ENCODE assay signal across 15 mouse cellular contexts in the genomic region with DNA sequence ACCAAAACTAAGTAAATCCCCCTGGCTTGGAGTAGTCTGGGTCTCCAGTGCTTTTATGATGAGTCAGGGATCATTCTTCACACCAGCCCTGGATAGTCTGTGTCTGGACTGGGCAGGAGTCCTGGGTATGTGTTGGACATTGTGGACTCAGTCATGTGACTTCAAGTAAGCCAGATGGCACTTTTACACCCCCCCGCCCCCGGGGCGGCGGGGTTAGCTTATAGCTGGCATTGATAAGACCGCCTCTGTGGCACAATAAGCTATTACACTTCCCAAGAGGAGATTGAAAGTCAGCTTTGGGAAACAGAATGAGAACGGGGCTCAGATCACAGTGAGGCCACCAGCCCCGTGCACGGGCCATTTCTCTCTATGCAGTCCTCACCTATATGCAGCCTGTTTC. TPM values are rescaled to one million over a fixed set of nuclear protein-coding genes. Genes with fewer than 3 reads are reported as not detected.
"Had no signal": no experiment of that assay in that cellular context is flagged by ENCODE, and none has a peak within 500 bp of the region (broad histone marks: within the 10 kb centered on the region; RNA-seq: fewer than 3 reads in every experiment).

No protein-coding gene starts in this region.

RNA-seq across cellular contexts. Expression of a gene that starts 0.7 kb away (rescaled TPM):
- total RNA-seq: layer of hippocampus, adult 2 months; layer of hippocampus, postnatal 25 days; left cerebral cortex, adult 18-20 months had no signal
- polyA plus RNA-seq: kidney, adult 2 months; kidney, embryonic 14.5 days; kidney, postnatal 0 days; limb, embryonic 11.5 days; liver, embryonic 13.5 days; liver, embryonic 16.5 days; lung, embryonic 16.5 days; midbrain, embryonic 12.5 days; midbrain, embryonic 16.5 days; neural tube, embryonic 12.5 days; neural tube, embryonic 15.5 days; stomach, embryonic 14.5 days had no signal
